ENCODE assay signal across 29 mouse cellular contexts in genomic region chr17:25290411-25290810, GRCm38 (mm10). TPM values are rescaled to one million over a fixed set of nuclear protein-coding genes. Genes with fewer than 3 reads are reported as not detected.
A peak's percentile ranks its signal among the peaks of the same experiment; 100 is the strongest.
DNase-seq lines count a peak whose midpoint lies in the region; ATAC-seq and TF ChIP-seq lines count a peak whose summit lies in the region.
"Had no signal": no experiment of that assay in that cellular context is flagged by ENCODE, and none has a peak within 500 bp of the region (broad histone marks: within the 10 kb centered on the region; RNA-seq: fewer than 3 reads in every experiment).

No protein-coding gene starts in this region.

- TF ChIP-seq EP300 in lung, postnatal 0 days (IDR thresholded peaks at IDR 0.05) = no peak

- peak; percentile 37; the same call in 1 of the 2 replicates for TF ChIP-seq CTCF in kidney, postnatal 0 days (IDR thresholded peaks at IDR 0.05; ENCODE audit: low read depth)
- peak; percentile 25; the same call in 1 of the 2 replicates for TF ChIP-seq CTCF in lung, postnatal 0 days (IDR thresholded peaks at IDR 0.05)
- no peak for TF ChIP-seq CTCF in lung, adult 2 months (IDR thresholded peaks at IDR 0.05; ENCODE audit: insufficient read depth, low read length)

- no peak for ATAC-seq in kidney, postnatal 0 days (replicated peaks; ENCODE audit: low FRiP score, low read depth)
- no peak for ATAC-seq in kidney, embryonic 15.5 days (replicated peaks; ENCODE audit: low FRiP score)
- no peak for ATAC-seq in lung, postnatal 0 days
- peak; percentile 30; the same call in 1 of the 2 replicates for ATAC-seq in erythroid progenitor cell, adult 5-6 weeks (replicated peaks; ENCODE audit: low FRiP score, poor library complexity, severe bottlenecking)
- ATAC-seq: forebrain, embryonic 13.5 days had no signal

- WGBS in kidney, postnatal 0 days = 32% methylated on average over 4 of the region's 4 CpGs
- WGBS in kidney, embryonic 15.5 days = 24% methylated on average over 4 of the region's 4 CpGs
- WGBS in lung, postnatal 0 days = 34% methylated on average over 4 of the region's 4 CpGs
- WGBS in lung, adult 2 months = 25% methylated on average over 4 of the region's 4 CpGs

- no peaks in the 10 kb centered on the region for H3K9me3 ChIP-seq in kidney, postnatal 0 days (replicated peaks; ENCODE audit: low read length)
- no peaks in the 10 kb centered on the region for H3K9me3 ChIP-seq in kidney, embryonic 15.5 days (replicated peaks)
- H3K9me3 ChIP-seq in lung, postnatal 0 days (ENCODE audit: low read length) = no peaks in the 10 kb centered on the region
- H3K9me3 ChIP-seq: forebrain, embryonic 13.5 days; heart, embryonic 12.5 days; limb, embryonic 15.5 days had no signal

- H3K27me3 ChIP-seq in kidney, postnatal 0 days (ENCODE audit: insufficient read depth, low read length) = no peaks in the 10 kb centered on the region
- H3K27me3 ChIP-seq in kidney, embryonic 15.5 days = no peaks in the 10 kb centered on the region
- H3K27me3 ChIP-seq in lung, postnatal 0 days (replicated peaks; ENCODE audit: insufficient read depth, low read length) = no peaks in the 10 kb centered on the region

- H3K4me1 ChIP-seq in kidney, postnatal 0 days (replicated peaks; ENCODE audit: insufficient read depth, low read length) = no peaks in the 10 kb centered on the region
- H3K4me1 ChIP-seq in kidney, embryonic 15.5 days = no peaks in the 10 kb centered on the region
- H3K4me1 ChIP-seq in lung, postnatal 0 days (ENCODE audit: insufficient read depth, low read depth, low read length) = no peaks in the 10 kb centered on the region
- H3K4me1 ChIP-seq in lung, adult 2 months (ENCODE audit: control insufficient read depth, insufficient read depth, low read length) = no peaks in the 10 kb centered on the region
- H3K4me1 ChIP-seq: forebrain, embryonic 13.5 days; heart, embryonic 12.5 days; limb, embryonic 15.5 days had no signal

- DNase-seq in kidney, postnatal 0 days (ENCODE audit: low spot score) = no peak
- no peak for DNase-seq in lung, postnatal 0 days (ENCODE audit: low spot score)
- DNase-seq in lung, adult 2 months = no peak
- no peak for DNase-seq in MN1 (ENCODE audit: low spot score)
- no peak for DNase-seq in right cerebral cortex, postnatal 4 days
- DNase-seq: adrenal gland, postnatal 36 days; cerebellum, adult 9-10 months; gastrocnemius, postnatal 14 days; heart, adult 18-20 months; heart, postnatal 10 days; kidney, adult 2 months; layer of hippocampus, adult 9-11 months; left cerebral cortex, postnatal 4 days; thymus, postnatal 25 days had no signal

- H3K9ac ChIP-seq in kidney, postnatal 0 days (ENCODE audit: low read depth, low read length) = no peak overlapping the region
- no peak overlapping the region for H3K9ac ChIP-seq in kidney, embryonic 15.5 days
- no peak overlapping the region for H3K9ac ChIP-seq in lung, postnatal 0 days (replicated peaks; ENCODE audit: low read depth)
- H3K9ac ChIP-seq: forebrain, embryonic 13.5 days; heart, embryonic 12.5 days; limb, embryonic 15.5 days had no signal

- no peak overlapping the region for H3K27ac ChIP-seq in kidney, postnatal 0 days
- H3K27ac ChIP-seq in kidney, embryonic 15.5 days = no peak overlapping the region
- no peak overlapping the region for H3K27ac ChIP-seq in lung, postnatal 0 days (ENCODE audit: low read length)
- H3K27ac ChIP-seq: forebrain, embryonic 13.5 days; limb, embryonic 15.5 days had no signal

- no peak for TF ChIP-seq POLR2A in lung, adult 2 months (IDR thresholded peaks at IDR 0.05; ENCODE audit: borderline replicate concordance, extremely low read depth, low read depth, low read length)

- H3K4me3 ChIP-seq in kidney, postnatal 0 days (replicated peaks; ENCODE audit: low read depth, low read length) = no peak overlapping the region
- H3K4me3 ChIP-seq in kidney, embryonic 15.5 days (replicated peaks) = no peak overlapping the region
- no peak overlapping the region for H3K4me3 ChIP-seq in lung, postnatal 0 days (ENCODE audit: low read depth, low read length)
- H3K4me3 ChIP-seq in lung, adult 2 months (replicated peaks; ENCODE audit: extremely low read depth, low read depth, low read length) = no peak overlapping the region
- H3K4me3 ChIP-seq: forebrain, embryonic 13.5 days; heart, embryonic 12.5 days; limb, embryonic 15.5 days had no signal

- no peaks in the 10 kb centered on the region for H3K36me3 ChIP-seq in kidney, postnatal 0 days (ENCODE audit: insufficient read depth, low read length)
- H3K36me3 ChIP-seq in kidney, embryonic 15.5 days = no peaks in the 10 kb centered on the region
- H3K36me3 ChIP-seq in lung, postnatal 0 days (ENCODE audit: insufficient read depth, low read length) = no peaks in the 10 kb centered on the region
- H3K36me3 ChIP-seq: heart, embryonic 12.5 days; limb, embryonic 15.5 days had no signal

- no peak overlapping the region for H3K4me2 ChIP-seq in kidney, postnatal 0 days (ENCODE audit: low read length)
- no peak overlapping the region for H3K4me2 ChIP-seq in kidney, embryonic 15.5 days
- H3K4me2 ChIP-seq in lung, postnatal 0 days (replicated peaks; ENCODE audit: low read depth, low read length) = no peak overlapping the region
- H3K4me2 ChIP-seq: forebrain, embryonic 13.5 days; heart, embryonic 12.5 days; limb, embryonic 15.5 days; midbrain, embryonic 11.5 days had no signal

RNA-seq across cellular contexts. Expression of gene Prss34, which starts 7.8 kb away (rescaled TPM):
- 0.09 and 0.18 TPM in 2 replicates for polyA plus RNA-seq in kidney, postnatal 0 days (2015; fragmentation: Nextera tagmentation; extraction: Ambion mirVana)
- 0.40 and 0.55 TPM in 2 replicates for polyA plus RNA-seq in kidney, embryonic 15.5 days (2015; fragmentation: Nextera tagmentation; extraction: Ambion mirVana)
- polyA plus RNA-seq in lung, postnatal 0 days (2015; fragmentation: Nextera tagmentation; extraction: Ambion mirVana) = 2.9 and 3.5 TPM in 2 replicates
- polyA plus RNA-seq in lung, adult 2 months (2012; rRNA removed) = 0.27 and 0.46 TPM in 2 replicates
- total RNA-seq in erythroid progenitor cell, adult 5-6 weeks (2015; ENCODE audit: low replicate concordance) = 101 and 104 TPM in 2 replicates
- 38.0 and 42.1 TPM in 2 replicates for total RNA-seq in erythroid progenitor cell, adult 5-6 weeks (2017; ENCODE audit: low replicate concordance)
- total RNA-seq: left cerebral cortex, adult 8-10 months; midbrain, postnatal 0 days had no signal
- polyA plus RNA-seq: C2C12; embryonic facial prominence, embryonic 11.5 days; forebrain, embryonic 13.5 days; heart, embryonic 12.5 days; hindbrain, embryonic 11.5 days; kidney, adult 2 months; midbrain, embryonic 11.5 days; midbrain, postnatal 0 days; neural tube, embryonic 14.5 days had no signal

RNA-seq across cellular contexts. Expression of gene Ube2i, which starts 16.0 kb away (rescaled TPM):
- 501 and 544 TPM in 2 replicates for polyA plus RNA-seq in kidney, postnatal 0 days (2015; fragmentation: Nextera tagmentation; extraction: Ambion mirVana)
- polyA plus RNA-seq in kidney, embryonic 15.5 days (2015; fragmentation: Nextera tagmentation; extraction: Ambion mirVana) = 669 and 677 TPM in 2 replicates
- 456 and 477 TPM in 2 replicates for polyA plus RNA-seq in lung, postnatal 0 days (2015; fragmentation: Nextera tagmentation; extraction: Ambion mirVana)
- polyA plus RNA-seq in lung, adult 2 months (2012; rRNA removed) = 138 and 178 TPM in 2 replicates
- 197 and 220 TPM in 2 replicates for total RNA-seq in erythroid progenitor cell, adult 5-6 weeks (2015; ENCODE audit: low replicate concordance)
- 152 and 166 TPM in 2 replicates for total RNA-seq in erythroid progenitor cell, adult 5-6 weeks (2017; ENCODE audit: low replicate concordance)

RNA-seq across cellular contexts. Expression of gene Prss28, which starts 18.0 kb away (rescaled TPM):
- polyA plus RNA-seq in kidney, postnatal 0 days (2015; fragmentation: Nextera tagmentation; extraction: Ambion mirVana) = not detected in 2 replicates
- polyA plus RNA-seq in kidney, embryonic 15.5 days (2015; fragmentation: Nextera tagmentation; extraction: Ambion mirVana) = not detected in 2 replicates
- polyA plus RNA-seq in lung, postnatal 0 days (2015; fragmentation: Nextera tagmentation; extraction: Ambion mirVana) = not detected in 2 replicates
- not detected in 2 replicates for polyA plus RNA-seq in lung, adult 2 months (2012; rRNA removed)
- total RNA-seq in erythroid progenitor cell, adult 5-6 weeks (2015; ENCODE audit: low replicate concordance) = 2.5 TPM in 1 of 2 replicates, not detected in the other
- total RNA-seq in erythroid progenitor cell, adult 5-6 weeks (2017; ENCODE audit: low replicate concordance) = not detected in 2 replicates
- total RNA-seq: adrenal gland, adult 18-20 months; adrenal gland, postnatal 36 days; gastrocnemius, postnatal 14 days; heart, adult 18-20 months; heart, postnatal 10 days; left cerebral cortex, adult 8-10 months; left cerebral cortex, postnatal 4 days; midbrain, postnatal 0 days had no signal
- polyA plus RNA-seq: C2C12; embryonic facial prominence, embryonic 11.5 days; forebrain, embryonic 13.5 days; heart, embryonic 12.5 days; hindbrain, embryonic 11.5 days; kidney, adult 2 months; limb, embryonic 15.5 days; lung, embryonic 16.5 days; midbrain, embryonic 11.5 days; midbrain, postnatal 0 days; neural tube, embryonic 14.5 days; stomach, embryonic 14.5 days had no signal

RNA-seq across cellular contexts. Expression of gene Prss29, which starts 28.0 kb away (rescaled TPM):
- not detected in 2 replicates for polyA plus RNA-seq in kidney, postnatal 0 days (2015; fragmentation: Nextera tagmentation; extraction: Ambion mirVana)
- not detected in 2 replicates for polyA plus RNA-seq in kidney, embryonic 15.5 days (2015; fragmentation: Nextera tagmentation; extraction: Ambion mirVana)
- polyA plus RNA-seq in lung, postnatal 0 days (2015; fragmentation: Nextera tagmentation; extraction: Ambion mirVana) = not detected in 2 replicates
- polyA plus RNA-seq in lung, adult 2 months (2012; rRNA removed) = not detected in 2 replicates
- total RNA-seq in erythroid progenitor cell, adult 5-6 weeks (2015; ENCODE audit: low replicate concordance) = not detected in 2 replicates
- not detected in 2 replicates for total RNA-seq in erythroid progenitor cell, adult 5-6 weeks (2017; ENCODE audit: low replicate concordance)
- total RNA-seq: adrenal gland, adult 18-20 months; adrenal gland, postnatal 36 days; gastrocnemius, postnatal 14 days; heart, adult 18-20 months; heart, postnatal 10 days; left cerebral cortex, adult 8-10 months; left cerebral cortex, postnatal 4 days; midbrain, postnatal 0 days had no signal
- polyA plus RNA-seq: C2C12; embryonic facial prominence, embryonic 11.5 days; forebrain, embryonic 13.5 days; heart, embryonic 12.5 days; hindbrain, embryonic 11.5 days; kidney, adult 2 months; limb, embryonic 15.5 days; lung, embryonic 16.5 days; midbrain, embryonic 11.5 days; midbrain, postnatal 0 days; neural tube, embryonic 14.5 days; stomach, embryonic 14.5 days had no signal

RNA-seq across cellular contexts. Expression of gene Baiap3, which starts 34.2 kb away (rescaled TPM):
- polyA plus RNA-seq in kidney, postnatal 0 days (2015; fragmentation: Nextera tagmentation; extraction: Ambion mirVana) = 1.0 and 1.5 TPM in 2 replicates
- 1.1 and 3.9 TPM in 2 replicates for polyA plus RNA-seq in kidney, embryonic 15.5 days (2015; fragmentation: Nextera tagmentation; extraction: Ambion mirVana)
- 2.6 and 2.8 TPM in 2 replicates for polyA plus RNA-seq in lung, postnatal 0 days (2015; fragmentation: Nextera tagmentation; extraction: Ambion mirVana)
- 23.8 and 28.3 TPM in 2 replicates for polyA plus RNA-seq in lung, adult 2 months (2012; rRNA removed)
- not detected in 2 replicates for total RNA-seq in erythroid progenitor cell, adult 5-6 weeks (2015; ENCODE audit: low replicate concordance)
- total RNA-seq in erythroid progenitor cell, adult 5-6 weeks (2017; ENCODE audit: low replicate concordance) = not detected in 2 replicates
